Mouse (Mus musculus) kidney, embryonic 16.5 days (tissue): ENCODE results near the gene Gm1123. TPM values are rescaled to one million over a fixed set of nuclear protein-coding genes. Genes with fewer than 3 reads are reported as not detected.

ENCODE experiments used
- ATAC-seq: fragments of 200-750 bp; cut with Nextera tagmentation; 2 replicates; pipeline ENCODE4 v1.8.0; 2017; ENCODE audit warnings: moderate TSS enrichment; ENCODE audit not compliant: low FRiP score, low TSS enrichment
- H3K27ac ChIP-seq: fragments of 300-500 bp; sonication (generic); 2 replicates; pipeline ENCODE4 v1.5.1; 2014; ENCODE audit warnings: low read length
- H3K27me3 ChIP-seq: fragments of 300-500 bp; sonication (generic); 2 replicates; pipeline ENCODE4 v1.6.1; 2014; ENCODE audit warnings: low read length, control low read depth, mixed read lengths; ENCODE audit not compliant: insufficient read depth
- H3K36me3 ChIP-seq: fragments of 300-500 bp; sonication (generic); 2 replicates; pipeline ENCODE4 v1.6.1; 2014; ENCODE audit warnings: low read length, control low read depth, mixed read lengths; ENCODE audit not compliant: insufficient read depth
- H3K4me1 ChIP-seq: fragments of 300-500 bp; sonication (generic); 2 replicates; pipeline ENCODE4 v1.6.1; 2014; ENCODE audit warnings: low read length, control low read depth, mixed read lengths; ENCODE audit not compliant: insufficient read depth
- H3K4me2 ChIP-seq: fragments of 300-500 bp; sonication (generic); replicated peaks from 2 replicates; pipeline ENCODE4 v1.6.1; 2014; ENCODE audit warnings: low read depth, low read length
- H3K4me3 ChIP-seq: fragments of 300-500 bp; sonication (generic); 2 replicates; pipeline ENCODE4 v1.5.1; 2014; ENCODE audit warnings: mild to moderate bottlenecking, low read length
- H3K9ac ChIP-seq: fragments of 300-500 bp; sonication (generic); replicated peaks from 2 replicates; pipeline ENCODE4 v1.6.1; 2014; ENCODE audit warnings: low read length
- H3K9me3 ChIP-seq: fragments of 300-500 bp; sonication (generic); 2 replicates; pipeline ENCODE4 v1.6.1; 2016; ENCODE audit warnings: low read length, control low read depth
- WGBS: fragments of 180-500 bp; shearing (Covaris S2); extraction: QIAGEN DNeasy Blood & Tissue Kit; methylation state at CpG from one replicate; pipeline ENCODE4 v1.1.7; 2014; 5-methylcytosine and 5-hydroxymethylcytosine counted together
- polyA plus RNA-seq: library from polyadenylated mRNA; unstranded; fragments of >200 nt; fragmentation: Nextera tagmentation; extraction: Ambion mirVana; gene quantifications from 2 replicates; pipeline ENCODE4 v1.2.1, GENCODE M21; 2015

The Gm1123 gene
- polyA plus RNA-seq, 1 experiment from 2014 or later = 0.10 TPM

DNA sequence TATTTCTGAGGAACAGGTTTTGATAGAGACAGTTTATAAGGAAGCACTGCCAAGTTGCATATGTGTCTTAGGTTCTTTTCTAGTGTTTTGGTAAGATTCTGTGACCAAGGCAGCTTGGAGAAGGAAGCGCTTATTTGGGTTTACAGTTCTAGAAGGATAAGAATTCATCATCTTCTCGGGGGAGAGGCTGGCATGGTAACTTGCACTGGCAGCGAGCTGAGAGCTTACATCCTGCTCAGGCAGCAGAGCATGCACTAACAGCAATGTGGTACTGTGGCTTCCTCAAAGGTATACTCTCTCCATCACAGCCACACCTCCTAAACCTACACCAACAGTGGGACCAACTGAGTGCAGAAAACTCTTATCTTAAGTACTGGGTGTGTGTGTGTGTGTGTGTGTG lies 18.8 kb downstream of the Gm1123 start:
- no peaks in the 10 kb centered on the region for H3K27me3 ChIP-seq
- H3K9me3 ChIP-seq = no peaks in the 10 kb centered on the region
- no peaks in the 10 kb centered on the region for H3K4me1 ChIP-seq
- no peak overlapping the region for H3K4me3 ChIP-seq
- H3K27ac ChIP-seq = no peak overlapping the region
- H3K36me3 ChIP-seq = no peaks in the 10 kb centered on the region
- WGBS = 53% methylated on average over 3 of the region's 3 CpGs
- no peak for ATAC-seq
- no peak overlapping the region for H3K4me2 ChIP-seq
- no peak overlapping the region for H3K9ac ChIP-seq

DNA sequence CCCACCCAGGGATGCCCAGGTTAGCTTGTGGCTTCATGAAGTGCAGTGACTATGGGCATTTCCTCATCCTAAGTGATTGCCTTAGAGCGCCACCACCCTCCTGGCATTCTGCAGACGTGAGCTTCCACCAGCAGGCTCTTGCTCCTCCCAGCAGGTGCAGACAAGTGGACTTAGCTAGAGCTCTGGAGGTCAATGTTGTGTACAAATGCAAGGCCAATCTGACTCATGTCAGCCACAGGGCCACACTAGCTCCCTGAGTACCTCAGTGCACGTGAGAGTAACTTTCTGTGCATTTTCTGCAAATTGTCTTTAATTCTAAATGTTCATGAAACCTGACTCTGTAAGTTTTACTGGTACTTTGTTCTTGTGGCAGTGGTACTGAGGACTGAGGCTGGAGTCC lies 19.2 kb downstream of the Gm1123 start:
- Histone ChIP-seq H3K4me2 (no peak overlapping the region), H3K9ac (no peak overlapping the region), H3K4me3 (no peak overlapping the region), H3K4me1 (no peaks in the 10 kb centered on the region), H3K27ac (no peak overlapping the region), H3K9me3 (no peaks in the 10 kb centered on the region), H3K27me3 (no peaks in the 10 kb centered on the region), H3K36me3 (no peaks in the 10 kb centered on the region)
- 69% methylated on average over 3 of the region's 3 CpGs for WGBS
- ATAC-seq = no peak

DNA sequence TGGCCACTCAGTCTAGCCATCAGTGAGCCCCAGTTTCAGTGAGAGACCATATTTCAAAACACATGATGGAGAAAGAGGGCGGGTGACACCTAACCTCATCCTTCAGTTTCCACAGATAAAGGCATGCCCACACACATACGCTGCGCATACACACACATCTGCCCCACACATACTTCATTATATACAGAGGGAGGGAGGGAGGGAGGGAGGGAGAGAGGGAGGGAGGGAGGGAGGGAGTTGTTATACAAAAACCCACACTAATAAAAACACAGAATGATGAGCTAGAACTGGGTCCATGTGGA lies 25.7 kb downstream of the Gm1123 start:
- peak; percentile 31; the same call in 1 of the 2 replicates for ATAC-seq
- Histone ChIP-seq H3K4me3 (no peak overlapping the region), H3K4me2 (no peak overlapping the region), H3K9me3 (no peaks in the 10 kb centered on the region), H3K36me3 (no peaks in the 10 kb centered on the region), H3K9ac (no peak overlapping the region), H3K27me3 (no peaks in the 10 kb centered on the region), H3K4me1 (no peaks in the 10 kb centered on the region), H3K27ac (no peak overlapping the region)
- 91% methylated on average over 3 of the region's 3 CpGs for WGBS

DNA sequence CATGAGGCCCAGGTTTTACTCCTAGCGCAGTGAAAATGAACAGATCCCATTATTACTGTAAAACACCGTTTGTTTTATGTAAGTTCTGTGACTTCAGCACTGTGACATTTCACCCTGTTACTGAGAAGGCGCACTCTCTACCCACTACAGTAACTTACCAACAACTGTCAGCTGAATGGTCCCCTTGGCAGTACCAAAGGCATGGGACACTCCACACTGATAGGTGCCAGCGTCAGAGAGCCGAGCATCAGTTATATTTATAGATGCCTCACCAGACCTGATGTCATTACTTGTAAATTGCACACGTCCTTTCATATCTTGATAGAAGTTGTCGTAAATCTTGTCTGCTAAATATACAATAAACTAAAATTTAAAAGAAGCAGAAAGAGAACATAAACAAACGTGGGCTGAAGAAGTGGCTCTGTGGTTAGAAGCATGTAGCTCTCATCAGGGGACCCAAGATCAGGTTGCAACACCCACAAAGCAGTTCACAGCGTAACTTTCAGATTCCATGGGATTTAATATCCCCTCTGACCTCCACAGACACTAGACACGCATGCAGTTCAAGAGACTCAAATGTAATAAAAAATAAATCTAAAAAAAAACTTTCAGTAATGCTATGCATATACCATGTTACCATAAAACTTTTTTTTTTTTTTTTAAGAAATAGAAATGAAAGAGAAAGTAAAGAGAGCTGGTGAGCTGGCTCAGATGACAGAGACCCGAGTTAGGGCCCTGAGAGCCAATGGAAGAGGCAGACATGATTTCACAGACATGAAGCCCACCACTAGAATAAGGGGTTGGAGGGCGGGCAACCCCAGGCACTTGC lies 26.2 kb downstream of the Gm1123 start:
- H3K9me3 ChIP-seq = no peaks in the 10 kb centered on the region
- H3K36me3 ChIP-seq = no peaks in the 10 kb centered on the region
- WGBS = 60% methylated on average over 12 of the region's 12 CpGs
- H3K4me3 ChIP-seq = no peak overlapping the region
- no peaks in the 10 kb centered on the region for H3K27me3 ChIP-seq
- 0 out of 2 replicates have a peak, but pooled peaks have one; percentile 19 for ATAC-seq
- H3K9ac ChIP-seq = no peak overlapping the region
- H3K4me2 ChIP-seq = no peak overlapping the region
- no peak overlapping the region for H3K27ac ChIP-seq
- H3K4me1 ChIP-seq = no peaks in the 10 kb centered on the region

DNA sequence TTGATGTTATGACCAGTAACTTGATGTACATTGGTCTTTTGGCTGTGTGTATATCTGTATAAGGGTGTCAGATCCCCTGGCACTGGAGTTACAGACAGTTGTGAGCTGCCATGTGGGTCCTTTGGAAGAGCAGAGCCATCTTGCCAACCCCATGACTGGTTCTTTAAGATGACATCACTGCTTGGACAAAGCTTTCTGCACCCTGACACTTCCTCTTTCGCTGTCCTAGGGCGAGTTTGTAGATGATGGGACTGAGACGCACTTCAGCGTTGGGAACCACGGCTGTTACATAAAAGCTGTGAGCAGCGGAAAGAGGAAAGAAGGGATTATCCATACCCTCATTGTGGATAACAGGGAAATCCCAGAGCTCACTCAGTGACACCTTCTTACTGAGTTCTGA lies 34.2 kb downstream of the Gm1123 start:
- H3K27me3 ChIP-seq = no peaks in the 10 kb centered on the region
- WGBS = 87% methylated on average over 6 of the region's 6 CpGs

DNA sequence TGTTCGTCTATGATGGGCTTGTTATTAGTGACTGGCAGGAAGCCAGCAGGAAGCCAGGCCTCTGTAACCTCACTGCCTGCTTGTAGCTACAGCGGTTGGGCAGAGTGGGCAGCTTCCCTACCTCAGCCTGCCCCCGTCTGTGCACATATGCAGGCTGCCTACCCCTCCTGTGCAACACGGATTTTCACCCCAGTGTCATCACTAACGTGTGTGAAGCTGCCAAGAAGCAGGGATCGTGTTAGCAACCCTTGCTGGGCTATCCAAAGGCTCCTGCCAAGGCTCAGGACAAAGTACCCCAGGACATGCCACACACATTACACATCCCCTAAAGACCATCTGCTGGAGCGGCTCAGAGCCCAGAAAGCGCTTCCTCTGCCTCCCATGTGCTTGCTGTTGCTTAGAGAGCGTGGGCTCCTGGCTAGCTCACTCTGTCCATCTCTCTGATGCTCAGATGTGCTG lies 35.6 kb downstream of the Gm1123 start:
- Histone ChIP-seq H3K4me2 (no peak overlapping the region), H3K4me3 (no peak overlapping the region), H3K36me3 (peaks cover 19% of the 10 kb centered on the region), H3K27me3 (no peaks in the 10 kb centered on the region), H3K27ac (no peak overlapping the region), H3K9ac (no peak overlapping the region), H3K4me1 (no peaks in the 10 kb centered on the region), H3K9me3 (no peaks in the 10 kb centered on the region)
- WGBS = 73% methylated on average over 9 of the region's 9 CpGs
- ATAC-seq = no peak

More for the DNA sequence above, 34.2 kb downstream of the Gm1123 start:
- Histone ChIP-seq H3K4me1 (no peaks in the 10 kb centered on the region), H3K4me2 (no peak overlapping the region), H3K9ac (no peak overlapping the region), H3K27ac (no peak overlapping the region), H3K36me3 (peaks cover 19% of the 10 kb centered on the region), H3K4me3 (no peak overlapping the region), H3K9me3 (no peaks in the 10 kb centered on the region)
- no peak for ATAC-seq

DNA sequence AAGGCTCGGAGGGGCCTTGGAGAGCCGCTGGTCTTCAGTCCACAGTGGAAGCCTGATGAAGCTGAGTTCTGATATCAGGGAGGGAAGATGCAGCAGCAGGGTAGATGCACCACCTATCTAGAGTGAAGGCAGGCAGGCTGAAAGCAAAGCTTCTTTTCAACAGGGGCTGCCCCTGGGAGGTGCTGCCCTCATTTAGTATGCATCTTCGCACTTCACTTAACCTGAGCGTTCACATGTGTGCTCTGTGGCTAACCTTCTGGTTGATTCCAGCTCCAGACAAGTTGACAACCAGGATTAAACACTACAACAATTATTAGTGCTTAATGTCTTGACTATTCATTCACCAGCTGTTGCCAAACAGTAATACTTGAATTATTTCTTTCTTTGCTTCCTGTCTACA lies 41.4 kb downstream of the Gm1123 start:
- ATAC-seq = no peak
- Histone ChIP-seq H3K4me3 (no peak overlapping the region), H3K27me3 (no peaks in the 10 kb centered on the region), H3K36me3 (no peaks in the 10 kb centered on the region), H3K4me1 (no peaks in the 10 kb centered on the region), H3K27ac (no peak overlapping the region), H3K9ac (no peak overlapping the region), H3K9me3 (no peaks in the 10 kb centered on the region), H3K4me2 (no peak overlapping the region)
- 83% methylated on average over 4 of the region's 4 CpGs for WGBS

DNA sequence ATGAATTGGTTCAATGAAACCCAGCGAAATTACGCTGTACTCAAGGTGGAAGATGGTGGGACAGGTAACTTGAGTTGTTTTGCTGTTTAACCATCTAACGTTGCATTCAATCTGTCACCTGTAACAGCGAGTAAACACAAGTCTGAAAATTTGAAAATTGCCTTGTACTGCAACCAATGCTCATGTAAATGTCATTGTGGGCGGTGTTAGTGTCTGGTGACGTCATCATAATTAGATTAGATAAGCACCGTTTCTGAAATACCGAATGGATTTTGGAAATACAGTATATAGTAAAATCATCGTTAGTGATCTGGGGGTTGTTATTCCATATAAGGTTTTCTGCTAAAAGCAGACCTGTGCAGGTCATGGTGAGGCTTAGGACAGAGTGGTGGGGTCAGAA lies 48.4 kb downstream of the Gm1123 start:
- WGBS = 46% methylated on average over 9 of the region's 9 CpGs
- ATAC-seq = no peak
- Histone ChIP-seq H3K9ac (peak overlapping the region; percentile 77), H3K27ac (no peak overlapping the region), H3K9me3 (no peaks in the 10 kb centered on the region), H3K36me3 (no peaks in the 10 kb centered on the region), H3K27me3 (peaks cover 15% of the 10 kb centered on the region; the same call in 1 of the 2 replicates), H3K4me1 (peaks cover 6% of the 10 kb centered on the region), H3K4me3 (peak overlapping the region; percentile 88), H3K4me2 (peak overlapping the region; percentile 95)

DNA sequence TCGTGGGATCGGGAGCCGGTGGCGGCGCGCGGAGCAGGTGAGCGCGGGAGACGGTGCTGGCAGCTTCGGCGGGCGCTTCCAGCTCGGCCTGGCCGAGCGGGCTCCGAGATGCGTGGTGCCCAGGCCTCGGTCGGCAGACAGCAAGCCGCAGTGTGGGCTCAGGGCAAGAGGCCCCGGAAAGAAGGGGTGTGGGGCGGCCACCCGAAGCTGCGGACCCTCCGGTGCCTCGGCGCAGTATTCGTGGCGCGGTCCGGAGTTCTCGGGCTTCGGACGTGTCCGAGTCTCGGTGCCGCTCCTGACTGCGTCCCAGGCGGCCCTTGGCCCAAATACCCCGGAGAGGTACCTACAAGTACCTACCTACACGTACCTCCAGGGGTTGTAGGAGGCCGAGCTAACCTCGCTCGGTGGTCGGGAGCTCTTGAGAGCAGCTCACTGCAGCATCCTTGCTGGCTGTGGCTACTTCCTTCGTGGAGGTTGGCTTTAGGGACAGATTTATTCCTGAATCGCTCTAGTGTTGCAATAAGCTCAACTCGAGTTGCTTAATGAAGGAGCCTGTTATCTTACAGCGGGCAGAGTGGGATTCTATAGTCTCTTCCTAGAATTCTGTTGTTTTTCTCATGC lies 48.9 kb downstream of the Gm1123 start:
- peak; percentile 81 for ATAC-seq
- H3K4me3 ChIP-seq = peak overlapping the region; percentile 88
- no peak overlapping the region for H3K27ac ChIP-seq
- peaks cover 18% of the 10 kb centered on the region; the same call in 1 of the 2 replicates for H3K27me3 ChIP-seq
- H3K36me3 ChIP-seq = no peaks in the 10 kb centered on the region
- H3K4me2 ChIP-seq = peak overlapping the region; percentile 95
- under 1% methylated on average over 45 of the region's 50 CpGs for WGBS
- peak overlapping the region; percentile 77 for H3K9ac ChIP-seq
- H3K4me1 ChIP-seq = peaks cover 6% of the 10 kb centered on the region
- H3K9me3 ChIP-seq = no peaks in the 10 kb centered on the region
